Mouse (Mus musculus) kidney, postnatal 36 days (tissue): Measurements from ENCODE around the gene Slc7a9.

Experiments
- DNase-seq, 2 experiments: peaks; one replicate each; pipeline ENCODE4 v3.0.0; 2021 to 2022; ENCODE audit warnings: mixed read lengths in 2 of 2

Slc7a9 gene

GRCm38 (mm10) chr7:35447996-35448846 lies at the start of gene Slc7a9:
Slc7a9 (plus strand) TSS chr7:35448796.
- peak; percentile 80 to 91 for DNase-seq

GRCm38 (mm10) chr7:35401169-35401568 lies 47.4 kb upstream of the Slc7a9 start:
- DNase-seq = no peak

GRCm38 (mm10) chr7:35415226-35415625 lies 33.4 kb upstream of the Slc7a9 start:
- peak in 1 of 2 experiments; percentile 21 for DNase-seq

- DNase-seq = peak; percentile 62 to 82
Measured at GRCm38 (mm10) chr7:35415801-35416653, 32.6 kb upstream of the Slc7a9 start.

GRCm38 (mm10) chr7:35416654-35416948 lies 32.0 kb upstream of the Slc7a9 start:
- DNase-seq = peak in 1 of 2 experiments; percentile 39

GRCm38 (mm10) chr7:35423071-35423470 lies 25.5 kb upstream of the Slc7a9 start:
- no peak for DNase-seq

GRCm38 (mm10) chr7:35428146-35428545 lies 20.4 kb upstream of the Slc7a9 start:
- no peak for DNase-seq

- no peak for DNase-seq
Measured at GRCm38 (mm10) chr7:35435266-35435665, 13.3 kb upstream of the Slc7a9 start.

- DNase-seq = peak; percentile 65 to 69
Measured at GRCm38 (mm10) chr7:35447501-35447900, 1.1 kb upstream of the Slc7a9 start.

GRCm38 (mm10) chr7:35448867-35449266 lies 271 bp downstream of the Slc7a9 start:
- DNase-seq = peak; percentile 79 to 83

GRCm38 (mm10) chr7:35456091-35456814 lies 7.7 kb downstream of the Slc7a9 start:
- DNase-seq = peak; percentile 36 to 60

- DNase-seq = no peak
Measured at GRCm38 (mm10) chr7:35460971-35461370, 12.4 kb downstream of the Slc7a9 start.

GRCm38 (mm10) chr7:35465027-35465426 lies 16.4 kb downstream of the Slc7a9 start:
- no peak for DNase-seq

- DNase-seq = no peak
Measured at GRCm38 (mm10) chr7:35467856-35468255, 19.3 kb downstream of the Slc7a9 start.

- peak; percentile 16 to 27 for DNase-seq
Measured at GRCm38 (mm10) chr7:35470794-35471193, 22.2 kb downstream of the Slc7a9 start.

- no peak for DNase-seq
Measured at GRCm38 (mm10) chr7:35476457-35476856, 27.9 kb downstream of the Slc7a9 start.

GRCm38 (mm10) chr7:35485126-35485525 lies 36.5 kb downstream of the Slc7a9 start:
- DNase-seq = no peak

GRCm38 (mm10) chr7:35486553-35486952 lies 38.0 kb downstream of the Slc7a9 start:
- DNase-seq = no peak

- DNase-seq = no peak
Measured at GRCm38 (mm10) chr7:35490186-35490585, 41.6 kb downstream of the Slc7a9 start.

- DNase-seq = no peak
Measured at GRCm38 (mm10) chr7:35491005-35491404, 42.4 kb downstream of the Slc7a9 start.

GRCm38 (mm10) chr7:35497516-35497915 lies 48.9 kb downstream of the Slc7a9 start:
- DNase-seq = no peak

- peak; percentile 12 to 35 for DNase-seq
Measured at GRCm38 (mm10) chr7:35501995-35502394, 53.4 kb downstream of the Slc7a9 start.
